In genomic region chr5:9166366-9166765, GRCm38 (mm10) we compare ENCODE assay signal across 26 mouse cellular contexts. TPM values are rescaled to one million over a fixed set of nuclear protein-coding genes. Genes with fewer than 3 reads are reported as not detected.
DNase-seq lines count a peak whose midpoint lies in the region; ATAC-seq and TF ChIP-seq lines count a peak whose summit lies in the region.
"Had no signal": no experiment of that assay in that cellular context is flagged by ENCODE, and none has a peak within 500 bp of the region (broad histone marks: within the 10 kb centered on the region; RNA-seq: fewer than 3 reads in every experiment).

No protein-coding gene starts in this region.

- WGBS in liver, adult 2 months = 30% methylated on average over 8 of the region's 8 CpGs
- WGBS in liver, embryonic 12.5 days (ENCODE audit: insufficient replicate concordance) = 65% methylated on average over 8 of the region's 8 CpGs

- H3K4me3 ChIP-seq in liver, adult 2 months (ENCODE audit: insufficient read depth, low read depth, low read length) = no peak overlapping the region
- H3K4me3 ChIP-seq in liver, embryonic 12.5 days = no peak overlapping the region
- no peak overlapping the region for H3K4me3 ChIP-seq in ES-E14 (ENCODE audit: insufficient read depth in 1 of 2, low read depth in 1 of 2, low read length in 2 of 2, poor library complexity in 1 of 2, severe bottlenecking in 1 of 2)
- H3K4me3 ChIP-seq: embryonic facial prominence, embryonic 13.5 days; embryonic facial prominence, embryonic 15.5 days; erythroblast, embryonic 14.5 days; forebrain, embryonic 10.5 days; forebrain, embryonic 12.5 days had no signal

- no peaks in the 10 kb centered on the region for H3K9me3 ChIP-seq in liver, embryonic 12.5 days (replicated peaks)
- no peaks in the 10 kb centered on the region for H3K9me3 ChIP-seq in ES-E14 (ENCODE audit: control insufficient read depth, insufficient read depth, low read depth, low read length)
- H3K9me3 ChIP-seq: embryonic facial prominence, embryonic 13.5 days; embryonic facial prominence, embryonic 15.5 days; forebrain, embryonic 10.5 days; forebrain, embryonic 12.5 days had no signal

- no peaks in the 10 kb centered on the region for H3K27me3 ChIP-seq in liver, adult 2 months (ENCODE audit: control insufficient read depth, insufficient read depth, low read length)
- H3K27me3 ChIP-seq in liver, embryonic 12.5 days (replicated peaks) = no peaks in the 10 kb centered on the region
- H3K27me3 ChIP-seq: CH12.LX; embryonic facial prominence, embryonic 13.5 days; embryonic facial prominence, embryonic 15.5 days; forebrain, embryonic 12.5 days had no signal

- H3K79me2 ChIP-seq in liver, adult 2 months (ENCODE audit: control insufficient read depth, insufficient read depth, low read length) = no peaks in the 10 kb centered on the region

- intact Hi-C loops in heart, postnatal 10 days (cut with DNase I) = no loop called here

- in situ Hi-C loops in ES-E14 (cut with MboI; ENCODE audit: low sequenced_read_pairs in 2 of 2, unreplicated experiment in 2 of 2) = no loop called here

- TF ChIP-seq POLR2A in liver, adult 2 months (IDR thresholded peaks at IDR 0.05; ENCODE audit: extremely low read depth, insufficient read depth, low read length) = no peak

- peak; percentile 60 for DNase-seq in liver, adult 2 months (ENCODE audit: extremely low read depth, low read depth, low spot score)
- DNase-seq in ES-E14 (ENCODE audit: low read depth, low spot score) (no peak), ZHBTc4 (ENCODE audit: low read depth, low spot score) (peak; percentile 33)
- DNase-seq in layer of hippocampus, postnatal 14 days (ENCODE audit: low spot score in 2 of 2) = no peak
- no peak for DNase-seq in heart, postnatal 10 days
- DNase-seq: adrenal gland, adult 2 months; adrenal gland, postnatal 10 days; adrenal gland, postnatal 25 days; B cell, adult 2 months; cerebellum, adult 11 months; cerebellum, adult 18-20 months; cerebellum, adult 8-10 months; cerebellum, adult 9-11 months; cerebellum, postnatal 14 days; cerebellum, postnatal 36 days; embryo, embryonic 11 days had no signal

- no peak overlapping the region for H3K9ac ChIP-seq in liver, adult 2 months (ENCODE audit: low read depth, low read length)
- H3K9ac ChIP-seq in liver, embryonic 12.5 days = no peak overlapping the region
- H3K9ac ChIP-seq in ES-E14 (ENCODE audit: insufficient read depth, low read depth, low read length, poor library complexity, severe bottlenecking) = no peak overlapping the region
- H3K9ac ChIP-seq: embryonic facial prominence, embryonic 13.5 days; embryonic facial prominence, embryonic 15.5 days; forebrain, embryonic 12.5 days had no signal

- H3K4me2 ChIP-seq in liver, embryonic 12.5 days = no peak overlapping the region
- H3K4me2 ChIP-seq: embryonic facial prominence, embryonic 13.5 days; embryonic facial prominence, embryonic 15.5 days; forebrain, embryonic 12.5 days had no signal

- H3K27ac ChIP-seq in liver, adult 2 months (replicated peaks; ENCODE audit: insufficient read depth, low read depth, low read length) = no peak overlapping the region
- H3K27ac ChIP-seq in liver, embryonic 12.5 days = no peak overlapping the region
- no peak overlapping the region for H3K27ac ChIP-seq in ES-E14 (ENCODE audit: insufficient read depth, low read depth, low read length, poor library complexity, severe bottlenecking)
- H3K27ac ChIP-seq: embryonic facial prominence, embryonic 13.5 days; embryonic facial prominence, embryonic 15.5 days; forebrain, embryonic 10.5 days; forebrain, embryonic 12.5 days had no signal

- TF ChIP-seq CTCF in liver, adult 2 months (IDR thresholded peaks at IDR 0.05; ENCODE audit: low read depth, low read length) = no peak

- no peaks in the 10 kb centered on the region for H3K36me3 ChIP-seq in liver, adult 2 months (ENCODE audit: control insufficient read depth, insufficient read depth, low read length)
- no peaks in the 10 kb centered on the region for H3K36me3 ChIP-seq in liver, embryonic 12.5 days
- no peaks in the 10 kb centered on the region for H3K36me3 ChIP-seq in ES-E14 (ENCODE audit: control insufficient read depth, insufficient read depth, low read length, poor library complexity, severe bottlenecking)
- H3K36me3 ChIP-seq: embryonic facial prominence, embryonic 13.5 days; embryonic facial prominence, embryonic 15.5 days; forebrain, embryonic 10.5 days; forebrain, embryonic 12.5 days had no signal

- no peak for ATAC-seq in liver, embryonic 12.5 days
- ATAC-seq: CD4-positive, CD25-positive, alpha-beta regulatory T cell, adult 4 months; forebrain, embryonic 14.5 days; forebrain, embryonic 16.5 days had no signal

- peaks cover 7% of the 10 kb centered on the region; the same call in 1 of the 2 replicates for H3K4me1 ChIP-seq in liver, adult 2 months (ENCODE audit: control insufficient read depth, insufficient read depth, low read length)
- H3K4me1 ChIP-seq in liver, embryonic 12.5 days = peaks cover 7% of the 10 kb centered on the region
- H3K4me1 ChIP-seq in ES-E14 (ENCODE audit: control insufficient read depth in 2 of 2, insufficient read depth in 2 of 2, low read length in 2 of 2, poor library complexity in 1 of 2) = peaks cover 4 to 5% of the 10 kb centered on the region in 2 experiments

TF ChIP-seq in ES-E14, 5 proteins besides CTCF, POLR2A, EP300 and RAD21:
- TF ChIP-seq ZNF384 (IDR thresholded peaks at IDR 0.05; ENCODE audit: low read depth, low read length) (peak; percentile 52; the same call in 1 of the 2 replicates), CHD2 (IDR thresholded peaks at IDR 0.05; ENCODE audit: low read depth, low read length) (no peak), ZC3H11A (IDR thresholded peaks at IDR 0.05; ENCODE audit: borderline replicate concordance, low read depth, low read length) (no peak)

RNA-seq across cellular contexts. Expression of gene Dmtf1, which starts 4.8 kb away (rescaled TPM):
- total RNA-seq in liver, adult 2 months (2014; rRNA removed) = 15.9 and 17.8 TPM in 2 replicates
- 4.7 and 5.8 TPM in 2 replicates for polyA plus RNA-seq in liver, adult 2 months (2012; rRNA removed)
- polyA plus RNA-seq in liver, embryonic 12.5 days (2016; fragmentation: Nextera tagmentation; extraction: Ambion mirVana) = 18.0 and 21.2 TPM in 2 replicates
- total RNA-seq in ES-E14 (2012; rRNA removed) = 54.7 and 56.5 TPM in 2 replicates
- 10 to 100 TPM; 49.9 to 53.1 TPM for total RNA-seq in layer of hippocampus, postnatal 14 days (2021)
- total RNA-seq in heart, postnatal 10 days (2021) = 10 to 100 TPM; 18.4 to 19.4 TPM

Comparison
In these comparisons a context has a peak if more than half of its experiments do, and no peak if none do; other contexts are left out.
1. DNase-seq: peak in liver, adult 2 months (single experiment) and ZHBTc4 (single experiment); none in ES-E14 (single experiment), layer of hippocampus, postnatal 14 days (0 of 2) and heart, postnatal 10 days (0 of 2).